Mouse (Mus musculus) erythroblast, adult 5-6 weeks (primary cell): ENCODE data around the gene Hoxc9. TPM values are rescaled to one million over a fixed set of nuclear protein-coding genes. Genes with fewer than 3 reads are reported as not detected.

Experiments
- ATAC-seq: replicated peaks from 2 replicates; pipeline ENCODE4 v1.8.0; 2016; ENCODE audit warnings: moderate number of reproducible peaks, mild to moderate bottlenecking, moderate TSS enrichment, inconsistent platforms; ENCODE audit not compliant: poor library complexity, low FRiP score, severe bottlenecking
- total RNA-seq, 2 experiments: library from RNA; stranded (forward) in 1 of 2; stranded (reverse) in 1 of 2; fragments of 150-400 nt in 1 of 2; fragments of 200-764, 138-1000 nt in 1 of 2; gene quantifications; 2 replicates each; pipeline versions ENCODE4 v1.2.3 to v1.2.4; 2015 to 2017; ENCODE audit warnings: low replicate concordance in 2 of 2

Hoxc9 gene
- total RNA-seq, 2 experiments from 2014 or later, result not detected

DNA sequence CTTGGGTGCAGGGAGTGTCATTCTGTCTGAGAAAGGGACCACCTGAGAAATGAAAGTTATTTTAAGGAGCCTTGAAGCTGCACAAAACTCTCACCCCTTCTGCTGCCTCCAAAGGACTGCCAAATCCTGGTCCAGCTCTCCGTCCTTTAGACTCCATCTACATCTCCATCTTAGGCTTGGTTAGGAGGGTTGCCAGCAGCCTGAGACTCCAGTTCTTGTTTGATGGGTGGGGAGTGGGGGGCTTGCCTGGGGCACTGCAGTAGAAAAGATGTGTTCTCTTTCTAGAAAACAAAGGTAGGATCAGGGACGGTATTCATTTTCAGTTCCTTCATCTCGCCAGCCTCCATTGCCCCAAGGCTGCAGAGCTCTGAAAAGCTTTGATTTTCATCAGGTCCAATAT lies 21.2 kb downstream of the Hoxc9 start:
- ATAC-seq, result no peak

GRCm38 (mm10) chr15:102997939-102998355 lies 21.7 kb downstream of the Hoxc9 start, which contains the start of gene Hoxc6:
Hoxc6 (plus strand) TSS chr15:102998257.
- ATAC-seq, result no peak

GRCm38 (mm10) chr15:102998608-102999182 lies 22.5 kb downstream of the Hoxc9 start:
- ATAC-seq, result no peak

DNA sequence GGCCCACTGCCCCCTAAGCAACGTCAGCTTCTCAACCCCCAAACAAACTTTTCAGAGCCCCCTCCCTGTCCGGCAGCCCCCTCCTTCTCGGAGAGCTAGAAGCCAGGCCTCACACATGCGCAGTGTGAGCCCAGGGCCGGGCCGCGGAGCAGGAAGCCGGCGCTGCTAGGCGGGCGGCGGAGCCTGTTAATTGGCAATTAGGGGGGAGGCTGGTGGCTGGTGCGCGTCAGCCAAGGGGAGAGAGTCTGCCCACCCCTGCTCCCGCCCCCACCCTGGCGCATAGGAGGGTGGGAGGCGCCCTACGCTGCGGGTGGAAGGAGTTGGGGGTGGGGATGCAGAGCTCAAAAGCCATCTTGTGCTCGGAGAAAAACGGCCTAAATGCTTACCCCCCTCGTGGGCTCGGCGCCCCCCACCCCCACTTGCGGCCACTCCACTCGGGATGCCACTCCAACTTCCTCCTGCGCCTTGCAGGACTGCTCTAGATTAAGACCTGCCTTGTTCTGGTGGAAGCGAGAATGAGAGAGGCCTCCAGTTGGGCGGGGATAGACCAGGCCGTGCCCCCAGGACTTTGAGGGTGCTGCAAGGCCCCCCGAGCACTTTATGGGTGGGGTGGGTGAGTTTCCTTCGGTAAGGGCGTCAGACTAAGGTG lies 23.1 kb downstream of the Hoxc9 start:
- ATAC-seq, result no peak

DNA sequence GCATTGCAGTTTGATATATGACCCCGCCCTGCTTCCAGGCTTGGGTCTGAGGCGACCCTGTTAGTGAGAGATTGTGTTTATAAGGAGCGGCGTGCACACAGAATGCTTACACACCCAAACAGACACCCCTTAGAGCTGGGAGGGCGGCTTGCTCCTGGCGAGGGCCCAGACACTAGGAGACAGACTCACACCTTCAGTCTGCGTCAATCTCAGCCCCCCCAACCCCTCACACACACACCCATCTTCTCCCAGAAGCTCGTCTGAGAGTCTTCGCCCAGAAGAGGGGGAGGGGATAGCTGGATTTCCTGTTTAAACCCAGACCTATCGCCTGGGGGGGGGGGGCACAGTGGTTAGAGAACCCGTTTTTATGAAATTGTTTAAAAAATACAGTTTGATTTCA lies 23.7 kb downstream of the Hoxc9 start:
- no peak for ATAC-seq

GRCm38 (mm10) chr15:103000501-103000901 lies 24.3 kb downstream of the Hoxc9 start:
- no peak for ATAC-seq

GRCm38 (mm10) chr15:103001370-103001769 lies 25.1 kb downstream of the Hoxc9 start:
- no peak for ATAC-seq

DNA sequence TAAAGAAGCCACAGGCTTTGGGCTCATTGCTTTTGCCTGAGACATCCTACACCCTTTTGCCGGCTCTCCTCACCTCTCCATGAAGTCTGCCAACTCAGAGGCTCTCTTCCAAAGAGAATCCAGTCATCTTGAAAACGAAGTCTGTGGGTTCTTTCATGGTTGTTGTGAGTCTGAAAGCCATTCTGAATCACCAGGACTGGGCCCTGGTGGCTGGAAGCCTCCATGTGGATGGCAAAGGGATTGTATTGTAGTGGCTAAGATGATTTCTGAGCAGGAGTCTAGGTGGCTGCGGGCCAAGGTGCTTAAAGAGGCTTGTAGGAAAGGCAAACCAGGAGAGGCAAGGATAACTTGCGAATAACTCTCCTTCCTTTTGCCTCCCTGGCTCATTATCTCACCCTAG lies 25.9 kb downstream of the Hoxc9 start:
- no peak for ATAC-seq

- ATAC-seq, result no peak
Measured at GRCm38 (mm10) chr15:103002821-103003448, 26.7 kb downstream of the Hoxc9 start.

DNA sequence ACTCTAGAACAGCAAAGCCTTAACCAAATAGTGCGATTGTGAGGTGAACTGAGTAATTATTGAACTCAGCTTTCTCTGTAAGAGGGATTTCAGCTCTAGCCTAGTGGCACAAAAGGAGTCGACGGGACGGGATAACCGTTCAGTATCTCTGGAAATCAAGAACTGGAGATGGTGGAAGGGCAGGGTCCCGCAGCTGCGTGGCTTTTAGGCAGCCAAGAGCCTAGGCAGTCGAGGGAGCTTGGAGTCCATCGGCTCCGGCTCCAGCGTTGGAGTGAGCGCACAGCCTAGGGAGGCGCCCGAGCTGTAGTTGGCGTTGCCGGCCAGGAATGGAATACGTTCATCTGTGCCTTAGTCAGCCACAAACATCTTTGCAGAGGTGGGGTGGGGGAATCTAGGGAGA lies 29.1 kb downstream of the Hoxc9 start:
- no peak for ATAC-seq

- no peak for ATAC-seq
Measured at GRCm38 (mm10) chr15:103005797-103006196, 29.6 kb downstream of the Hoxc9 start.

DNA sequence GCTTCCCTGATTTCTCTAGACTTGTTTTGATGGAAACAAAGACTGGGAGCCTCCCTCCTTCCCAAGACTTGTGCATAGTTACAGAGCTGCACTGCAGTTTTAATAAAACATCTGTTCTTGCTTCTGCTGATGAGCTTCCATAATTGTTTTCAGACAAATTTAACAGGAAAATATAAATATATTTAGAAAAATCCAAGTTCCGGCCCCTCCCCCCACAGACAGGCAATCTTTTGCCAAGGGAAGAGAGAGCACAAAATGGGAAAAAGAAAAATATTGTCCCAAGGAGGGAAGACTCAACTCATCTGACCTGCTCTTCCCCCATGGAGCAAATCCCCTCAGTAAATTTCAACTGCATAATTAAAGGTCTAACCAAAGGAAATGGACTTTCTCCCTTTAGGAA lies 30.1 kb downstream of the Hoxc9 start:
- no peak for ATAC-seq

DNA sequence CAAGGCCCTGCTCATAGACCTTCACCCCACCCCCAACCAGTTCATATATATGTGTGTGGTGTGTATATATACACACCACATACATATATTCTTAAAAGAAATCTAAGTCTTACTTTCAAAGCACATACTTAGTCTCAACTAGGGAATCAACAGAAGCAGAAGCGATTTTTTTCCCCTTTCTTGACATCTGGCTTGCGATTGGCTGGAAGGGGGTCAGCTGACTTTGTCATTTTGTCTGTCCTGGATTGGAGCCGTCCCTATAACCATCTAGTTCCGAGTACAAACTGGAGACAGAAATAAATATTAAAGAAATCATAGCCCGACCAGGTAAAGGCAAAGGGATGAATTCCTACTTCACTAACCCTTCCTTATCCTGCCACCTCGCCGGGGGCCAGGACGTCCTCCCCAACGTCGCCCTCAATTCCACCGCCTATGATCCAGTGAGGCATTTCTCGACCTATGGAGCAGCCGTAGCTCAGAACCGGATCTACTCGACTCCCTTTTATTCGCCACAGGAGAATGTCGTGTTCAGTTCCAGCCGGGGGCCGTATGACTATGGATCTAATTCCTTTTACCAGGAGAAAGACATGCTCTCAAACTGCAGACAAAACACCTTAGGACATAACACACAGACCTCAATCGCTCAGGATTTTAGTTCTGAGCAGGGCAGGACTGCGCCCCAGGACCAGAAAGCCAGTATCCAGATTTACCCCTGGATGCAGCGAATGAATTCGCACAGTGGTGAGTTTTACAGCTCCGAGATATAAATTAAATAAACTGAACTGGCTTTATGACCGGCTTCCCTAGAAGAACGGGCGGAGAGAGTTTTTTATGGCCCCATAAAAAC lies 33.2 kb downstream of the Hoxc9 start:
- ATAC-seq, result no peak

- no peak for ATAC-seq
Measured at GRCm38 (mm10) chr15:103010112-103010846, 34.0 kb downstream of the Hoxc9 start.

DNA sequence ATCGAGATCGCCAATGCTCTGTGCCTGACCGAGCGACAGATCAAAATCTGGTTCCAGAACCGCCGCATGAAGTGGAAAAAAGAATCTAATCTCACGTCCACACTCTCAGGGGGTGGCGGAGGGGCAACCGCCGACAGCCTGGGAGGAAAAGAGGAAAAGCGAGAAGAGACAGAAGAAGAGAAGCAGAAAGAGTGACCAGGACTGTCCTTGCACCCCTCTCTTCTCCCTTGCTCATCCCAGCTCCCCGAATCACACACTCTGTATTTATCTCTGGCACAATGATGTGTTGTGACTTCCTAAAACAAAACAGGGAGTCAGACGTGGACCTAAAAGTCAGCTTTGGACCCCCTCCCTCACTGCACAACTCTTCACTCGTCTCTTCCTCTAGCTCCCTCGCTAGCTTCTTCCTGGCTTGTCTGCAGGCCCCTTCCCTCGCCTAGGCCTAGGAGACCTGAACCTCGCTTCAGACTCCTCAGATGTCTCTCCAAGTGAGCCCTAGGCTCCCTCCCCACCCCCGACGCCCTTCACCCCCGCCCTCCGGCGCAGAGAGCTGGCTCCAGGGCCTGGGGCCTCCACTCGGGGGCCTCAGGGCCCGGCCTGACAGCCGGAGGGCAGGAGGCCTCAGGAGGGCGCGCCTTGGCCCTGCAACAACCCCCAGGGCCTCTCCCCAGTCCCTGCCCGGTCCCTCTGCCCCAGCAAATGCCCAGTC lies 34.8 kb downstream of the Hoxc9 start:
- ATAC-seq, result no peak

DNA sequence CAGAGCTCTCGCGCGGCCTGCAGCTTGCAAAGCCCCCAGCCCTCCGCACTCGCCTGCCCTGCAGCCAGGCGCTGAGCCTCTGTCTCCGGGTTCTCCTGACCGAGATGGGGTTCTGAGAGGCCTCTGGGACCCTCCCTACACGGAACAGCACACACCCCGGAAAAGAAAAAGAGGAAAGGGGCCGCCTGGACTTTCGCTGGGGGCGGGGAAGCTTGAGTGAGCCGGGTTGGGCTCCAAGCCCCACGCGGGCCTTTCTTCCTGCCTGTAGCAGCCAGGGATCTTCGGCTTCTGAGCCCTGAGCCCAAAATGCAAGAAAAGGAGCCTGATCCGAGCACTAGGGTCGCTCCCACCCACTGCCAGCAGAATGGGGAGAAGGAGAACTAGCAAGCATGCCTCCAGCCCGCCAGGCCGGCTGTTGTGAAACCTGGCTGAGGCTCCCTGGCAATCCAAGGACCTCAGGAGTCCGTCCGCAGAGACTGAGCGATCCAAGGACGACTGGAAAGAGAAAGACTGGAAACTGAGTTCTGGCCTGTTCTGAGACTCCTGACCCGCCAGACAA lies 35.8 kb downstream of the Hoxc9 start:
- ATAC-seq, result no peak

GRCm38 (mm10) chr15:103013238-103013984 lies 37.2 kb downstream of the Hoxc9 start:
- 0 out of 2 replicates have a peak, but pooled peaks have one; percentile 47 for ATAC-seq
